Mouse (Mus musculus): Measurements from ENCODE around the gene Fam228a.

- no peak for TF ChIP-seq CTCF (IDR thresholded peaks at IDR 0.05; ENCODE audit: extremely low read depth, insufficient read depth, insufficient read length, insufficient replicate concordance)
- TF ChIP-seq POLR2A (IDR thresholded peaks at IDR 0.05; ENCODE audit: low read depth, low read length), result no peak
Measured at GRCm38 (mm10) chr12:4676336-4676735, 61.9 kb downstream of the Fam228a start.

Data from spleen, adult 2 months (tissue).